Mouse (Mus musculus): ENCODE measurements around the gene Cfap73. TPM values are rescaled to one million over a fixed set of nuclear protein-coding genes. Genes with fewer than 3 reads are reported as not detected.

Gene Cfap73
- total and polyA plus RNA-seq, 3 experiments: 0.26 TPM; not detected in 2

DNA sequence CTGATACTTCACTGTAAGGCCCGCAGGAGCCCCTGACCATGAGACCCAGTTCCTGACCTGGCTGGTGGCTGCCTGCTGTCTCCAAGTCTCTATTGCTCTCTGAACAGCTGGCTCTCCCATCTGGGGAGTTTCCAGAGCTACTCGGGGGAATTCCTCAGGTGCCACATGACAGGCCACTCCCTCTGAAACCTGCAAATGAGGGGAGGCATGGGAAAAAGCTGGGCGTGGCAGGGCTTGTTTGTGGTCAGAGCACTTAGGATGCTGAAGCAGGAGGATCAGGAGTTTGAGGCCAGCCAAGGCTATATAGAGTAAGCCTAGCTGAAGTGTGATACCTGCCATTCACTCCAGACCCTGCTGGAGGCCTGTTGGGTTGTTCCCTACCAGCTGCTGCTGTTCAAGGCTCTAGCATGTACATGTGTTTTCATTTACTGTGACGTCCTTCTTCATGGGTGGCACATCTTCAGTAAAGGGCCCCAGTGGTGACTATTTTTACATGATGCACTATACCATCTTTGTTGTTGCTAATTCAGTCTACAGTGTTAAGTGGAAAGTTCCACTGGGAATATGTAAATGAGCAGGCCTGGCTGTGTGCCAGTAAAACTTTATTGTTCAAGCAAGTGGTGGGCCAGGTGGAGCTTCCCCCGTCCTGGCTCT, 11.7 kb downstream of the Cfap73 start (continued):
- no peak for TF ChIP-seq POLR2AphosphoS2 (IDR thresholded peaks at IDR 0.05; ENCODE audit: low read depth, low read length)
- peak; percentile 74 for TF ChIP-seq RCOR1 (conservative IDR thresholded peaks at IDR 0.05; ENCODE audit: low read depth, low read length)
- TF ChIP-seq TCF12 (IDR thresholded peaks at IDR 0.05; ENCODE audit: low read depth, low read length): peak; percentile 95
- TF ChIP-seq UBTF (IDR thresholded peaks at IDR 0.05; ENCODE audit: low read depth, low read length): no peak
- TF ChIP-seq POLR2A (IDR thresholded peaks at IDR 0.05; ENCODE audit: low read depth, low read length): peak; percentile 59; the same call in 1 of the 2 replicates
- peak in 1 of 2 experiments; percentile 7; a peak in 1 of 4 replicates for TF ChIP-seq CTCF (conservative IDR thresholded peaks at IDR 0.05 in 1 of 2, IDR thresholded peaks at IDR 0.05 in 1 of 2; ENCODE audit: low read depth in 2 of 2, low read length in 2 of 2)
- TF ChIP-seq MEF2A (IDR thresholded peaks at IDR 0.05; ENCODE audit: borderline replicate concordance, low read depth, low read length): peak; percentile 95
- TF ChIP-seq KAT2A (IDR thresholded peaks at IDR 0.05; ENCODE audit: insufficient replicate concordance, low read length): 0 out of 2 replicates have a peak, but pooled peaks have one; percentile 58

- H3K36me3 ChIP-seq (replicated peaks in 1 of 2; ENCODE audit: control insufficient read depth in 1 of 2, insufficient read depth in 1 of 2, low read length in 1 of 2): peaks cover 76 to 92% of the 10 kb centered on the region in 2 experiments
Observed at GRCm38 (mm10) chr5:120621846-120622197, 12.2 kb downstream of the Cfap73 start.

DNA sequence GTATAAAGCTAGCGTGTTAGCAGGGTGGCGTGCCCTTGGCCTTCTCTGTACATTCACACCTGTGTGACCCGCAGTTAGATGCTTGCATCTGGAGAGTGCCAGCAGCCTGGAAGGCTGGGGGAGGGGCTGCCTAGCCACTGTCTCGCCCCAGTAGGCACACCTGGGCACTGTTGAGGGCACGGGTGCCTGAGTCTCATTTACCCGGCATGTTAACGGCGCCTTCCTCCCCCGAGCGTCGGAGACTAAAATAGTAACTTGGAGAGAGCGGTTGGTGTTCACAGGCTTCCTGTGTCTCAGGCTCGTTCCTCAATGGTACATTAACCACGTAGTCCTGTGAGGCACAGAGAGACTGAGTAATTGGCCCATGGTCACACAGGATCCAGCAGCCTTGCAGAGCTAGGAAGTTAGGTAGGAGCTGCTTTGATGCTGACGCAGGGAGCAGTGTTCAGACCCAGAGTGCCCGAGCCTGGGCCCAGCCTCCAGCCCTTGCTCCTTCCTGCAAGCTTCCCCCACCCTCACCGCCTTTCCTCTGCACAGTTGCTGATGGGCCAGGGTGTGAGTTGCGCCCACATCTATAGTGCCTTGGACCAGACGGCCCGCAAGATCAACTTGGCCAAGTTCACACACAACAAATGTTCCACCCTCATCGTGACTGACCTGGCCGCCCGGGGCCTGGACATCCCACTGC, 12.8 kb downstream of the Cfap73 start:
- Histone ChIP-seq H3K36me3 (replicated peaks in 1 of 2; ENCODE audit: control insufficient read depth in 1 of 2, insufficient read depth in 1 of 2, low read length in 1 of 2) (peaks cover 72 to 92% of the 10 kb centered on the region in 2 experiments), H3K79me2 (replicated peaks; ENCODE audit: control insufficient read depth, extremely low read depth, insufficient read depth, poor library complexity, severe bottlenecking) (peaks cover 7% of the 10 kb centered on the region), H3K9ac (ENCODE audit: insufficient read depth, low read depth) (peak overlapping the region; percentile 26; the same call in 1 of the 2 replicates), H3K9me3 (replicated peaks; ENCODE audit: low read length) (peaks cover 9% of the 10 kb centered on the region), H3K27ac (ENCODE audit: insufficient read depth, low read depth) (peak overlapping the region; percentile 98), H3K4me1 (ENCODE audit: control insufficient read depth in 1 of 2, insufficient read depth in 2 of 2) (peaks cover 32 to 76% of the 10 kb centered on the region in 2 experiments), H3K4me3 (replicated peaks in 1 of 3; ENCODE audit: low read depth in 2 of 3, low read length in 2 of 3, poor library complexity in 1 of 3) (peak overlapping the region in 2 of 3 experiments; percentile 21 to 35), H3K4me2 (ENCODE audit: insufficient read depth, low read depth, poor library complexity, severe bottlenecking) (peak overlapping the region; percentile 48), H3K27me3 (replicated peaks) (no peaks in the 10 kb centered on the region)
- peak; percentile 91 for DNase-seq (ENCODE audit: extremely low read depth)
- dilution Hi-C loops (cut with MboI; ENCODE audit: extremely low pct_ligation_motif_present, extremely low pct_unique_long_range_greater_than_20kb, low sequenced_read_pairs) (no loop called here), in situ Hi-C loops (cut with MboI; ENCODE audit: low pct_ligation_motif_present, low pct_unique_long_range_greater_than_20kb, low sequenced_read_pairs) (loop anchor here (5.0 to 25.0 kb wide), 3 partner anchors 36 to 484 kb away; no protein-coding TSS in a partner anchor)
- TF ChIP-seq SIN3A (IDR thresholded peaks at IDR 0.05; ENCODE audit: low read length) (peak; percentile 37; the same call in 1 of the 2 replicates), E2F4 (IDR thresholded peaks at IDR 0.05; ENCODE audit: insufficient replicate concordance, low read depth, low read length) (no peak), POLR2A (IDR thresholded peaks at IDR 0.05; ENCODE audit: low read depth, low read length) (peak; percentile 16; the same call in 1 of the 2 replicates), TBP (conservative IDR thresholded peaks at IDR 0.05; ENCODE audit: low read depth, low read length) (no peak), USF2 (conservative IDR thresholded peaks at IDR 0.05; ENCODE audit: low read depth, low read length) (no peak), ZNF384 (IDR thresholded peaks at IDR 0.05; ENCODE audit: low read depth, low read length) (no peak), MYC (IDR thresholded peaks at IDR 0.05; ENCODE audit: low read depth, low read length) (no peak), ETS1 (conservative IDR thresholded peaks at IDR 0.05; ENCODE audit: low read depth, low read length) (peak; percentile 82), POLR2AphosphoS2 (IDR thresholded peaks at IDR 0.05; ENCODE audit: low read depth, low read length) (no peak), MEF2A (IDR thresholded peaks at IDR 0.05; ENCODE audit: borderline replicate concordance, low read depth, low read length) (peak; percentile 96), NRF1 (IDR thresholded peaks at IDR 0.05; ENCODE audit: low read depth, low read length) (no peak), NELFE (IDR thresholded peaks at IDR 0.05; ENCODE audit: low read depth, low read length) (no peak), MAZ (IDR thresholded peaks at IDR 0.05; ENCODE audit: low read depth, low read length) (0 out of 2 replicates have a peak, but pooled peaks have one; percentile 6), CHD1 (IDR thresholded peaks at IDR 0.05; ENCODE audit: low read depth, low read length) (no peak), GABPA (IDR thresholded peaks at IDR 0.05; ENCODE audit: insufficient replicate concordance, low read depth, low read length) (no peak)

More at GRCm38 (mm10) chr5:120621846-120622197, 12.2 kb downstream of the Cfap73 start:
- DNase-seq (ENCODE audit: extremely low read depth): no peak
- Histone ChIP-seq H3K9me3 (replicated peaks; ENCODE audit: low read length) (peaks cover 9% of the 10 kb centered on the region), H3K4me1 (ENCODE audit: control insufficient read depth in 1 of 2, insufficient read depth in 2 of 2) (peaks cover 32 to 82% of the 10 kb centered on the region in 2 experiments), H3K79me2 (replicated peaks; ENCODE audit: control insufficient read depth, extremely low read depth, insufficient read depth, poor library complexity, severe bottlenecking) (0 out of 2 replicates have a peak, but pooled peaks cover 1% of the 10 kb centered on the region), H3K4me3 (replicated peaks in 1 of 3; ENCODE audit: low read depth in 2 of 3, low read length in 2 of 3, poor library complexity in 1 of 3) (peak overlapping the region in 2 of 3 experiments; percentile 21 to 35), H3K4me2 (ENCODE audit: insufficient read depth, low read depth, poor library complexity, severe bottlenecking) (peak overlapping the region; percentile 48), H3K27ac (ENCODE audit: insufficient read depth, low read depth) (peak overlapping the region; percentile 98), H3K27me3 (replicated peaks) (no peaks in the 10 kb centered on the region), H3K9ac (ENCODE audit: insufficient read depth, low read depth) (peak overlapping the region; percentile 26; the same call in 1 of the 2 replicates)
- in situ Hi-C loops (cut with MboI; ENCODE audit: low pct_ligation_motif_present, low pct_unique_long_range_greater_than_20kb, low sequenced_read_pairs): loop anchor here (5.0 to 25.0 kb wide), 3 partner anchors 35 to 485 kb away; no protein-coding TSS in a partner anchor
- dilution Hi-C loops (cut with MboI; ENCODE audit: extremely low pct_ligation_motif_present, extremely low pct_unique_long_range_greater_than_20kb, low sequenced_read_pairs): no loop called here
- no peak for TF ChIP-seq POLR2AphosphoS2 (IDR thresholded peaks at IDR 0.05; ENCODE audit: low read depth, low read length)
- TF ChIP-seq EP300 (IDR thresholded peaks at IDR 0.05; ENCODE audit: low read length): no peak
- TF ChIP-seq MAFK (IDR thresholded peaks at IDR 0.05; ENCODE audit: insufficient replicate concordance, low read length): no peak
- no peak for TF ChIP-seq CHD1 (IDR thresholded peaks at IDR 0.05; ENCODE audit: low read depth, low read length)
- TF ChIP-seq UBTF (IDR thresholded peaks at IDR 0.05; ENCODE audit: low read depth, low read length): no peak
- TF ChIP-seq NELFE (IDR thresholded peaks at IDR 0.05; ENCODE audit: low read depth, low read length): no peak
- TF ChIP-seq GABPA (IDR thresholded peaks at IDR 0.05; ENCODE audit: insufficient replicate concordance, low read depth, low read length): no peak
- TF ChIP-seq KAT2A (IDR thresholded peaks at IDR 0.05; ENCODE audit: insufficient replicate concordance, low read length): no peak
- TF ChIP-seq TCF12 (IDR thresholded peaks at IDR 0.05; ENCODE audit: low read depth, low read length): no peak
- no peak for TF ChIP-seq RCOR1 (conservative IDR thresholded peaks at IDR 0.05; ENCODE audit: low read depth, low read length)
- TF ChIP-seq TBP (conservative IDR thresholded peaks at IDR 0.05; ENCODE audit: low read depth, low read length): no peak
- TF ChIP-seq USF1 (IDR thresholded peaks at IDR 0.05; ENCODE audit: low read depth, low read length): no peak
- no peak for TF ChIP-seq JUND (conservative IDR thresholded peaks at IDR 0.05; ENCODE audit: low read depth, low read length)
- no peak for TF ChIP-seq ZMIZ1 (IDR thresholded peaks at IDR 0.05; ENCODE audit: low read depth, low read length)
- TF ChIP-seq MAX (IDR thresholded peaks at IDR 0.05; ENCODE audit: low read length): no peak
- no peak for TF ChIP-seq MAZ (IDR thresholded peaks at IDR 0.05; ENCODE audit: low read depth, low read length)
- no peak for TF ChIP-seq PAX5 (IDR thresholded peaks at IDR 0.05; ENCODE audit: low read length)
- no peak for TF ChIP-seq MYC (IDR thresholded peaks at IDR 0.05; ENCODE audit: low read depth, low read length)

Measured in CH12.LX (cell line).